In the genomic region with DNA sequence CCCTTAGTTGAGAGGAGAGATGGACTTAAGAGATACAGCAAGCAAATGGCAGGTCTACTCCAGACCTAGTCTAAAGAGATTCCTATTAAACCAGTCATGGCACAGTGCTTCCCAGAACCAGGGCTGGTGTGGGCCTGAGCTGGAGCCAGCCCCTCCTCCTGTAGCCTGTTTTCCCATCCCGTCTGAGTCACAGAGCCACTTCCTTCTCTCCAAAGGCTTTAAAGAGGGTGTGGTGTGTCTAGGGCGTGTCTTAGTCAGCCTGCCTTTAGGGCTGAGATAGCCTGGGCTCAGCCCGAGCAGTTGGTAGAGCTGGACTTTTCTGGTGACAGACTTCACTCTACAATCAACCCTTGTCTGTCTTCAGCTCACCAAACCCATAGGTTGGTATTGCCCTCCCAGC, we compare ENCODE assay signal across 12 mouse cellular contexts. TPM values are rescaled to one million over a fixed set of nuclear protein-coding genes. Genes with fewer than 3 reads are reported as not detected.
DNase-seq lines count a peak whose midpoint lies in the region; ATAC-seq and TF ChIP-seq lines count a peak whose summit lies in the region.
"Had no signal": no experiment of that assay in that cellular context is flagged by ENCODE, and none has a peak within 500 bp of the region (broad histone marks: within the 10 kb centered on the region; RNA-seq: fewer than 3 reads in every experiment).

No protein-coding gene starts in this region.

- H3K9me3 ChIP-seq in intestine, embryonic 15.5 days = no peaks in the 10 kb centered on the region
- no peaks in the 10 kb centered on the region for H3K9me3 ChIP-seq in intestine, postnatal 0 days (ENCODE audit: control insufficient read depth)
- H3K9me3 ChIP-seq: hindbrain, embryonic 13.5 days; kidney, embryonic 15.5 days had no signal

- peak; percentile 65 for ATAC-seq in intestine, embryonic 15.5 days
- no peak for ATAC-seq in intestine, postnatal 0 days
- peak; percentile 31; the same call in 1 of the 2 replicates for ATAC-seq in megakaryocyte progenitor cell, adult 5-6 weeks (replicated peaks; ENCODE audit: poor library complexity)

- WGBS in intestine, embryonic 15.5 days = 48% methylated on average over 3 of the region's 3 CpGs
- 40% methylated on average over 3 of the region's 3 CpGs for WGBS in intestine, postnatal 0 days
- 79% methylated on average over 3 of the region's 3 CpGs for WGBS in cerebellum, adult 2 months

- H3K36me3 ChIP-seq in intestine, embryonic 15.5 days = peaks cover 24% of the 10 kb centered on the region
- peaks cover 37% of the 10 kb centered on the region for H3K36me3 ChIP-seq in intestine, postnatal 0 days (ENCODE audit: control insufficient read depth, insufficient read depth)

- no peak for TF ChIP-seq POLR2A in embryonic fibroblast, embryonic 13.5 days (IDR thresholded peaks at IDR 0.05; ENCODE audit: low read depth, low read length)
- no peak for TF ChIP-seq POLR2A in cerebellum, adult 2 months (IDR thresholded peaks at IDR 0.05; ENCODE audit: borderline replicate concordance, insufficient read depth, low read length)

- peak; percentile 65 for DNase-seq in MEL-GATA-1-ER (ENCODE audit: extremely low read depth, low read depth)
- DNase-seq in left cerebral cortex, adult 18-20 months (ENCODE audit: low spot score in 2 of 2) = no peak
- DNase-seq in cerebellum, adult 2 months = no peak
- no peak for DNase-seq in B cell, adult 2 months
- DNase-seq: lung, embryonic 14.5 days; right cerebral cortex, adult 18-20 months had no signal

- peaks cover 8% of the 10 kb centered on the region; the same call in 1 of the 2 replicates for H3K4me1 ChIP-seq in intestine, embryonic 15.5 days (replicated peaks)
- H3K4me1 ChIP-seq in intestine, postnatal 0 days (replicated peaks; ENCODE audit: control insufficient read depth, insufficient read depth, low read length) = no peaks in the 10 kb centered on the region
- peaks cover 16% of the 10 kb centered on the region for H3K4me1 ChIP-seq in embryonic fibroblast, embryonic 13.5 days (ENCODE audit: control insufficient read depth, insufficient read depth, low read length)
- H3K4me1 ChIP-seq in cerebellum, adult 2 months (ENCODE audit: control insufficient read depth, insufficient read depth, low read length) = no peaks in the 10 kb centered on the region
- H3K4me1 ChIP-seq: hindbrain, embryonic 13.5 days had no signal

- no peak for TF ChIP-seq CTCF in intestine, postnatal 0 days (IDR thresholded peaks at IDR 0.05; ENCODE audit: low read depth)
- no peak for TF ChIP-seq CTCF in embryonic fibroblast, embryonic 13.5 days (IDR thresholded peaks at IDR 0.05; ENCODE audit: borderline replicate concordance, insufficient read depth, low read length)
- no peak for TF ChIP-seq CTCF in cerebellum, adult 2 months (IDR thresholded peaks at IDR 0.05; ENCODE audit: borderline replicate concordance, insufficient read depth, low read depth, low read length)

- no peak overlapping the region for H3K9ac ChIP-seq in intestine, embryonic 15.5 days
- no peak overlapping the region for H3K9ac ChIP-seq in intestine, postnatal 0 days (ENCODE audit: low read depth, low read length)
- H3K9ac ChIP-seq: hindbrain, embryonic 13.5 days; kidney, embryonic 15.5 days; lung, embryonic 14.5 days had no signal

- H3K4me2 ChIP-seq in intestine, embryonic 15.5 days (replicated peaks) = no peak overlapping the region
- H3K4me2 ChIP-seq in intestine, postnatal 0 days (replicated peaks; ENCODE audit: low read depth) = no peak overlapping the region
- H3K4me2 ChIP-seq: hindbrain, embryonic 13.5 days; kidney, embryonic 15.5 days; lung, embryonic 14.5 days had no signal

- no peak overlapping the region for H3K4me3 ChIP-seq in intestine, embryonic 15.5 days (replicated peaks)
- H3K4me3 ChIP-seq in intestine, postnatal 0 days (ENCODE audit: low read depth, low read length) = no peak overlapping the region
- H3K4me3 ChIP-seq in embryonic fibroblast, embryonic 13.5 days (ENCODE audit: insufficient read depth, low read length) = no peak overlapping the region
- H3K4me3 ChIP-seq in cerebellum, adult 2 months (replicated peaks; ENCODE audit: insufficient read depth, low read depth, low read length) = no peak overlapping the region
- H3K4me3 ChIP-seq: hindbrain, embryonic 13.5 days; kidney, embryonic 15.5 days had no signal

- H3K27me3 ChIP-seq in intestine, embryonic 15.5 days (replicated peaks) = no peaks in the 10 kb centered on the region
- no peaks in the 10 kb centered on the region for H3K27me3 ChIP-seq in intestine, postnatal 0 days (replicated peaks; ENCODE audit: control insufficient read depth, insufficient read depth, low read length)
- no peaks in the 10 kb centered on the region for H3K27me3 ChIP-seq in cerebellum, adult 2 months (ENCODE audit: control insufficient read depth, insufficient read depth, low read length)
- H3K27me3 ChIP-seq: hindbrain, embryonic 13.5 days; kidney, embryonic 15.5 days had no signal

- H3K27ac ChIP-seq in intestine, embryonic 15.5 days = no peak overlapping the region
- no peak overlapping the region for H3K27ac ChIP-seq in intestine, postnatal 0 days (ENCODE audit: low read depth, low read length)
- H3K27ac ChIP-seq in embryonic fibroblast, embryonic 13.5 days (ENCODE audit: insufficient read depth, low read length) = peak overlapping the region; percentile 57
- H3K27ac ChIP-seq in cerebellum, adult 2 months (ENCODE audit: insufficient read depth, low read length) = no peak overlapping the region
- H3K27ac ChIP-seq: hindbrain, embryonic 13.5 days; kidney, embryonic 15.5 days had no signal

RNA-seq across cellular contexts. Expression of gene Ipo9, which starts 36.6 kb away (rescaled TPM):
- polyA plus RNA-seq in intestine, embryonic 15.5 days (2015; fragmentation: Nextera tagmentation; extraction: Ambion mirVana) = 85.6 and 92.2 TPM in 2 replicates
- polyA plus RNA-seq in intestine, postnatal 0 days (2015; fragmentation: Nextera tagmentation; extraction: Ambion mirVana) = 21.4 and 22.2 TPM in 2 replicates
- 174 and 187 TPM in 2 replicates for polyA plus RNA-seq in embryonic fibroblast, embryonic 13.5 days (2011; ENCODE audit: insufficient read length, low read depth, missing spikeins)
- total RNA-seq in megakaryocyte progenitor cell, adult 5-6 weeks (2015) = 35.9 and 47.0 TPM in 2 replicates
- total RNA-seq in megakaryocyte progenitor cell, adult 5-6 weeks (2017) = 33.8 and 39.9 TPM in 2 replicates
- total RNA-seq in left cerebral cortex, adult 18-20 months (2021) = 100 to 1,000 TPM; 172 to 174 TPM
- polyA plus RNA-seq in cerebellum, adult 2 months (2012; rRNA removed) = 139 and 157 TPM in 2 replicates
